Mouse (Mus musculus) MEL (cell line): Measurements from ENCODE around the gene Pabpn1l. TPM values are rescaled to one million over a fixed set of nuclear protein-coding genes. Genes with fewer than 3 reads are reported as not detected.

Experiments used
- DNase-seq: peaks from one replicate; pipeline ENCODE4 v3.0.0; 2011; ENCODE audit warnings: low read depth, low spot score
- H3K27ac ChIP-seq: 2 replicates; pipeline ENCODE4 v1.5.1; 2012; ENCODE audit warnings: low read depth, mild to moderate bottlenecking, control low read depth, low read length, moderate library complexity; ENCODE audit not compliant: control insufficient read depth
- H3K27me3 ChIP-seq, 2 experiments: fragments of 150-350 bp in 1 of 2; sonication (generic) in 1 of 2; 2 replicates each; pipeline ENCODE4 v1.6.1; 2012; ENCODE audit warnings: low read length in 2 of 2, mild to moderate bottlenecking in 2 of 2, improper control_type of control experiment in 1 of 2, moderate library complexity in 1 of 2; ENCODE audit not compliant: insufficient read depth in 2 of 2, control insufficient read depth in 1 of 2
- H3K36me3 ChIP-seq, 2 experiments: 2 replicates each; pipeline ENCODE4 v1.6.1; 2012 to 2014; ENCODE audit warnings: low read length in 2 of 2, improper control_type of control experiment in 1 of 2, inconsistent platforms in 1 of 2, mild to moderate bottlenecking in 1 of 2; ENCODE audit not compliant: insufficient read depth in 2 of 2, control insufficient read depth in 1 of 2
- H3K4me1 ChIP-seq, 2 experiments: fragments of 150-350 bp in 1 of 2; sonication (generic) in 1 of 2; 2 replicates each; pipeline ENCODE4 v1.6.1; 2012; ENCODE audit warnings: low read length in 2 of 2, improper control_type of control experiment in 1 of 2, mild to moderate bottlenecking in 1 of 2; ENCODE audit not compliant: insufficient read depth in 2 of 2, control insufficient read depth in 1 of 2
- H3K4me3 ChIP-seq, 2 experiments: fragments of 150-350 bp in 1 of 2; sonication (generic) in 1 of 2; 2 replicates each; pipeline ENCODE4 v1.5.1; 2012; ENCODE audit warnings: low read depth in 2 of 2, low read length in 2 of 2, mild to moderate bottlenecking in 2 of 2, moderate library complexity in 2 of 2, control low read depth in 1 of 2, improper control_type of control experiment in 1 of 2; ENCODE audit not compliant: control insufficient read depth in 1 of 2, insufficient read depth in 1 of 2
- H3K79me2 ChIP-seq: 2 replicates; pipeline ENCODE4 v1.6.1; 2012; ENCODE audit warnings: mild to moderate bottlenecking, low read length, moderate library complexity; ENCODE audit not compliant: control insufficient read depth, poor library complexity, insufficient read depth
- H3K9ac ChIP-seq: 2 replicates; pipeline ENCODE4 v1.6.1; 2012; ENCODE audit warnings: low read depth, mild to moderate bottlenecking, control low read depth, low read length, moderate library complexity; ENCODE audit not compliant: control insufficient read depth, poor library complexity, severe bottlenecking
- H3K9me3 ChIP-seq: fragments of 150-350 bp; sonication (generic); replicated peaks from 2 replicates; pipeline ENCODE4 v1.6.1; 2012; ENCODE audit warnings: mild to moderate bottlenecking, low read length, improper control_type of control experiment, moderate library complexity; ENCODE audit not compliant: insufficient read depth
- CHD1 ChIP-seq: IDR thresholded peaks from 2 replicates; pipeline ENCODE4 v1.6.1; 2012; ENCODE audit warnings: low read depth, mild to moderate bottlenecking, inconsistent platforms, low read length, improper control_type of control experiment
- ELF1 ChIP-seq: IDR thresholded peaks from 2 replicates; pipeline ENCODE4 v1.6.1; 2014; ENCODE audit warnings: low read depth, mild to moderate bottlenecking, inconsistent platforms, low read length, improper control_type of control experiment, moderate library complexity
- EP300 ChIP-seq, 2 experiments: IDR thresholded peaks; 2 replicates each; pipeline ENCODE4 v1.6.1; 2011; ENCODE audit warnings: improper control_type of control experiment in 2 of 2, low read length in 2 of 2, low read depth in 1 of 2, mild to moderate bottlenecking in 1 of 2
- GABPA ChIP-seq: IDR thresholded peaks from 2 replicates; pipeline ENCODE4 v1.6.1; 2012; ENCODE audit warnings: low read depth, mild to moderate bottlenecking, inconsistent platforms, low read length, improper control_type of control experiment, moderate library complexity
- MAFK ChIP-seq: IDR thresholded peaks from 2 replicates; pipeline ENCODE4 v1.6.1; 2011; ENCODE audit warnings: low read depth, mild to moderate bottlenecking, low read length, improper control_type of control experiment, borderline replicate concordance
- MYB ChIP-seq: IDR thresholded peaks from 2 replicates; pipeline ENCODE4 v1.6.1; 2011; ENCODE audit warnings: mild to moderate bottlenecking, low read depth, low read length, improper control_type of control experiment
- NRF1 ChIP-seq: IDR thresholded peaks from 2 replicates; pipeline ENCODE4 v1.6.1; 2014; ENCODE audit warnings: low read depth, mild to moderate bottlenecking, inconsistent platforms, low read length, improper control_type of control experiment, moderate library complexity; ENCODE audit not compliant: poor library complexity, insufficient read depth, severe bottlenecking
- POLR2A ChIP-seq, 2 experiments: IDR thresholded peaks; 2 replicates each; pipeline ENCODE4 v1.6.1; 2011 to 2012; ENCODE audit warnings: low read length in 2 of 2, mild to moderate bottlenecking in 2 of 2, control low read depth in 1 of 2, improper control_type of control experiment in 1 of 2, low read depth in 1 of 2, moderate library complexity in 1 of 2; ENCODE audit not compliant: control insufficient read depth in 1 of 2, insufficient read depth in 1 of 2, poor library complexity in 1 of 2
- POLR2AphosphoS5 ChIP-seq: IDR thresholded peaks from 2 replicates; pipeline ENCODE4 v1.6.1; 2012; ENCODE audit warnings: low read depth, borderline replicate concordance, mild to moderate bottlenecking, inconsistent platforms, low read length, moderate library complexity, mixed read lengths
- SIN3A ChIP-seq: IDR thresholded peaks from 2 replicates; pipeline ENCODE4 v1.6.1; 2012; ENCODE audit warnings: low read length, improper control_type of control experiment, inconsistent platforms
- SMC3 ChIP-seq: IDR thresholded peaks from 2 replicates; pipeline ENCODE4 v1.6.1; 2011; ENCODE audit warnings: low read depth, low read length, improper control_type of control experiment
- TAL1 ChIP-seq: IDR thresholded peaks from 2 replicates; pipeline ENCODE4 v1.6.1; 2012; ENCODE audit warnings: mild to moderate bottlenecking, inconsistent platforms, low read length, moderate library complexity, mixed read lengths
- TCF12 ChIP-seq: IDR thresholded peaks from 2 replicates; pipeline ENCODE4 v1.6.1; 2014; ENCODE audit warnings: low read depth, mild to moderate bottlenecking, inconsistent platforms, low read length, improper control_type of control experiment, moderate library complexity
- UBTF ChIP-seq: IDR thresholded peaks from 2 replicates; pipeline ENCODE4 v1.6.1; 2012; ENCODE audit warnings: low read depth, mild to moderate bottlenecking, inconsistent platforms, low read length, improper control_type of control experiment, moderate library complexity, borderline replicate concordance; ENCODE audit not compliant: insufficient read depth
- USF1 ChIP-seq: IDR thresholded peaks from 2 replicates; pipeline ENCODE4 v1.6.1; 2014; ENCODE audit warnings: low read depth, mild to moderate bottlenecking, inconsistent platforms, low read length, improper control_type of control experiment, moderate library complexity
- ZKSCAN1 ChIP-seq: IDR thresholded peaks from 2 replicates; pipeline ENCODE4 v1.6.1; 2012; ENCODE audit warnings: low read depth, mild to moderate bottlenecking, inconsistent platforms, low read length, improper control_type of control experiment, moderate library complexity
- ZMIZ1 ChIP-seq: IDR thresholded peaks from 2 replicates; pipeline ENCODE4 v1.6.1; 2012; ENCODE audit warnings: low read depth, mild to moderate bottlenecking, inconsistent platforms, low read length, improper control_type of control experiment, moderate library complexity
- ZNF384 ChIP-seq: IDR thresholded peaks from 2 replicates; pipeline ENCODE4 v1.6.1; 2012; ENCODE audit warnings: low read depth, mild to moderate bottlenecking, inconsistent platforms, low read length, improper control_type of control experiment
- polyA plus RNA-seq, 2 experiments: library from polyadenylated mRNA; stranded (reverse) in 1 of 2; unstranded in 1 of 2; fragments of >175 nt in 1 of 2; fragments of >200 nt in 1 of 2; gene quantifications; 2 replicates each; pipeline versions ENCODE4 v1.2.1 to v1.2.4; 2012; ENCODE audit warnings: low replicate concordance in 2 of 2, low read depth in 1 of 2; ENCODE audit not compliant: insufficient read length in 2 of 2, insufficient read depth in 1 of 2, missing spikeins in 1 of 2
- total RNA-seq: library from RNA; depleted of rRNA; stranded (reverse); fragments of 300-350 nt; gene quantifications from 2 replicates; pipeline ENCODE4 v1.2.3, GENCODE M21; 2012

The Pabpn1l gene
- total and polyA plus RNA-seq, 3 experiments = 0.15 TPM; not detected in 2

- no peak overlapping the region for H3K27ac ChIP-seq
- no peaks in the 10 kb centered on the region for H3K27me3 ChIP-seq
- no peak for DNase-seq
- H3K9me3 ChIP-seq = no peaks in the 10 kb centered on the region
- no peak overlapping the region for H3K9ac ChIP-seq
- TF ChIP-seq POLR2A (IDR thresholded peaks at IDR 0.05; ENCODE audit: control insufficient read depth in 1 of 2, insufficient read depth in 1 of 2, low read depth in 1 of 2, low read length in 2 of 2, poor library complexity in 1 of 2) (no peak), EP300 (IDR thresholded peaks at IDR 0.05; ENCODE audit: low read depth in 1 of 2, low read length in 2 of 2) (no peak), TCF12 (no peak), USF1 (no peak), ZMIZ1 (no peak), UBTF (no peak), ELF1 (no peak), TAL1 (no peak)
- TF ChIP-seq, all 39 proteins: peak for 0
- no peak overlapping the region for H3K4me3 ChIP-seq
- peaks cover 18% of the 10 kb centered on the region; the same call in 1 of the 2 replicates for H3K79me2 ChIP-seq
- peaks cover 5 to 27% of the 10 kb centered on the region in 2 experiments for H3K36me3 ChIP-seq
- peaks cover 4 to 9% of the 10 kb centered on the region in 2 experiments for H3K4me1 ChIP-seq
Measured at GRCm38 (mm10) chr8:122651326-122651921, 28.9 kb upstream of the Pabpn1l start.

- H3K36me3 ChIP-seq = peaks cover 0 to 12% of the 10 kb centered on the region in 2 experiments; a peak in 2 of 4 replicates
Measured at GRCm38 (mm10) chr8:122648192-122648970, 25.8 kb upstream of the Pabpn1l start.

More at GRCm38 (mm10) chr8:122648192-122648970, 25.8 kb upstream of the Pabpn1l start:
- no peak for TF ChIP-seq GABPA
- TF ChIP-seq ZKSCAN1 = no peak
- TF ChIP-seq NRF1 = no peak
- no peak for TF ChIP-seq UBTF
- no peak for TF ChIP-seq POLR2AphosphoS5
- no peak for TF ChIP-seq SMC3
- TF ChIP-seq MAFK = no peak
- no peak for TF ChIP-seq ZNF384
- TF ChIP-seq CHD1 = no peak
- TF ChIP-seq MYB = no peak
- TF ChIP-seq POLR2A (IDR thresholded peaks at IDR 0.05; ENCODE audit: control insufficient read depth in 1 of 2, insufficient read depth in 1 of 2, low read depth in 1 of 2, low read length in 2 of 2, poor library complexity in 1 of 2) = no peak
- TF ChIP-seq SIN3A = no peak
- Histone ChIP-seq H3K9me3 (no peaks in the 10 kb centered on the region), H3K4me3 (no peak overlapping the region), H3K9ac (no peak overlapping the region), H3K79me2 (0 out of 2 replicates have a peak, but pooled peaks cover 4% of the 10 kb centered on the region), H3K27ac (no peak overlapping the region), H3K4me1 (no peaks in the 10 kb centered on the region), H3K27me3 (no peaks in the 10 kb centered on the region)
- DNase-seq = no peak
